Mouse (Mus musculus) embryonic facial prominence, embryonic 10.5 days (tissue): ENCODE results near the gene Cybb. TPM values are rescaled to one million over a fixed set of nuclear protein-coding genes. Genes with fewer than 3 reads are reported as not detected.

ENCODE experiments used
- DNase-seq: peaks from one replicate; pipeline ENCODE4 v3.0.0-alpha.2; 2017; ENCODE audit warnings: low spot score
- H3K27ac ChIP-seq: fragments of 300-500 bp; sonication (generic); replicated peaks from 2 replicates; pipeline ENCODE4 v1.5.1; 2016; ENCODE audit warnings: mild to moderate bottlenecking
- H3K27me3 ChIP-seq: fragments of 300-500 bp; sonication (generic); replicated peaks from 2 replicates; pipeline ENCODE4 v1.6.1; 2016; ENCODE audit warnings: low read depth, mild to moderate bottlenecking; ENCODE audit not compliant: poor library complexity, severe bottlenecking
- H3K36me3 ChIP-seq: fragments of 300-500 bp; sonication (generic); replicated peaks from 2 replicates; pipeline ENCODE4 v1.6.1; 2016; ENCODE audit warnings: mild to moderate bottlenecking, moderate library complexity
- H3K4me1 ChIP-seq: fragments of 300-500 bp; sonication (generic); 2 replicates; pipeline ENCODE4 v1.6.1; 2016
- H3K4me3 ChIP-seq: fragments of 300-500 bp; sonication (generic); 2 replicates; pipeline ENCODE4 v1.5.1; 2016; ENCODE audit warnings: mild to moderate bottlenecking, moderate library complexity
- H3K9me3 ChIP-seq: fragments of 300-500 bp; sonication (generic); 2 replicates; pipeline ENCODE4 v1.6.1; 2016; ENCODE audit warnings: mild to moderate bottlenecking
- WGBS: fragments of 180-500 bp; shearing (Covaris S2); methylation state at CpG from one replicate; pipeline ENCODE4 v1.1.7; 2016; 5-methylcytosine and 5-hydroxymethylcytosine counted together
- polyA plus RNA-seq: library from polyadenylated mRNA; unstranded; fragments of >200 nt; fragmentation: Nextera tagmentation; extraction: Ambion mirVana; gene quantifications from 2 replicates; pipeline ENCODE4 v1.2.1, GENCODE M21; 2016

Cybb gene
- polyA plus RNA-seq, 1 experiment from 2014 or later, result 0.52 TPM

DNA sequence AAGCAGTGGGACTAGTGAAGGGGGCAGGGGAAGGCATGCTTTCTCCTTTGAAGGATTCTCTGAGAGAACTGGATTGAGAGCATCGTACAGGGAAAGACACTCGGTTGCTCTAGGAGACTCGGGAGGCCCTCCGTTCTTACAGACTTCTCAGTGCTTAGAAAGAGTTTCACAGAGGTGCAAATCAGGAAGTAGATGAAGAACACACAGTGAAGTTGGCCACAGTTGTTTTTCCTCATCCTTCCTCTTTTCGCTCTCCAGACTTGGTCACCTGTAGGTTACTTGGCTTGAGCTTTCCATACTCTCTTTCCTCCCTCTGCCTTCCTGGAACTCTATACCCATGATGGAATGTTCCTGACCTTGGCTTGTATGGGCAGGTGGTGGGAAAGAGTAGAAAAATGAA is 35.2 kb downstream of the Cybb start:
- H3K9me3 ChIP-seq, result no peaks in the 10 kb centered on the region
- no peak for DNase-seq
- H3K27ac ChIP-seq, result no peak overlapping the region
- no peaks in the 10 kb centered on the region for H3K27me3 ChIP-seq
- H3K36me3 ChIP-seq, result no peaks in the 10 kb centered on the region
- WGBS, result 92% methylated on average over 5 of the region's 5 CpGs
- H3K4me1 ChIP-seq, result no peaks in the 10 kb centered on the region
- no peak overlapping the region for H3K4me3 ChIP-seq

DNA sequence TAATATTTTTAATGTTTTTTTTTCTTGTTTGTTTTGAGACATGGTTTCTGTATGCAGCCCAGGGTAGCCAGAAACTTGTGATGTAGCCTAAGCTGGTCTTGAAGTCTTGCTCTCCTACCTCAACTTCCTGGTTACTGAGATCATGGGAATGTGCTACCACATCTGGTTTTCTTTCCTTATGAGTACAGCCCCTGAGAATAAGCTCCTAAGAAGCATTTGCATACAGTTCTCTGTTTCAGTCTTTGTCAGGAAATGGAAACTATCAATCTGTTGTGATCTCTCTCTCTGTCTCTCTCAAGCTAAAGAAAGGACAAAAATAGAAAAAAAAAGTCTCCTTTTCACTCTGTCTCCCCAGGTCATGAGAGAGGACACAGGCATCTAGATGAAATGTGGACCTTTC is 40.3 kb downstream of the Cybb start:
- DNase-seq, result no peak
- Histone ChIP-seq H3K4me1 (no peaks in the 10 kb centered on the region), H3K27ac (no peak overlapping the region), H3K4me3 (no peak overlapping the region), H3K9me3 (no peaks in the 10 kb centered on the region), H3K36me3 (no peaks in the 10 kb centered on the region), H3K27me3 (no peaks in the 10 kb centered on the region)

DNA sequence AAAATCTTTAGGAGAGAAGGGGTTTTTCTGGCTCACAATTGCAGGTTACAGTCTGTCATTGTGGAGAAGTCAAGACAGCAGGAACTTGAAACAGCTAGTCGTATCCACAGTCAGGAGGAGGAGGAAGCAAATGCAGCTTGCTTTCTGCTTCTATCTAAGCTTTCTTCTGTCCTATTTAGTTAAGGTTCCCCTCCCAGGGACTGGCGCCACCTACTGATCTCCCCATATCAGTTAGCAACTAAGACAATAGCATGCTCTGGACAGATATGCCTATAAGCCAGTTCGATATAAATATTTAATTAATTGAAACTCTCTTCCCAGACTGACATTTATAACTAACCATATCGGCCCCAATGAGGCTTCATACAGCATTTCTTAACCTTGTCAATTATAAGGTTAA is 46.5 kb downstream of the Cybb start:
- Histone ChIP-seq H3K27ac (no peak overlapping the region), H3K4me1 (no peaks in the 10 kb centered on the region), H3K36me3 (no peaks in the 10 kb centered on the region), H3K9me3 (no peaks in the 10 kb centered on the region), H3K27me3 (no peaks in the 10 kb centered on the region), H3K4me3 (no peak overlapping the region)
- WGBS, result 60% methylated on average over 4 of the region's 4 CpGs
- no peak for DNase-seq

DNA sequence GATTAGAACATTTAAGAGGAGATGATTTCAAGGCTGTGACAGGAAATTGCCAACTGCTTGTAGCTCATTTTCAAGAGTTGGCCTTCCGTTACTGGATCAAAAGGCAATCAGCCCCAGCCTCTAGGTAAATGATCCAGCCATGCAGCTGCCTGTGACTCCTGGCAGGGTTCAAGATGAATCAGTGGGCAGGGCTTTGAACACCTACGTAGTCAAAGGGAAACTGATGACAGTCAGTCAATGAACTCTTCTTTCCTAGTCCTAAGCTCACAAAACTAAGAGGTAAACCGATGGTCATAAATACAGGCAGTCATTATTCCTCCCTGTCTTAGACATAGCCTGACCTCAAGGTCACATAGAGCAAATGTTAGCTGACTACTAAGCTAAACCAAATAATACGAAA is 47.0 kb downstream of the Cybb start:
- 87% methylated on average over 4 of the region's 4 CpGs for WGBS
- Histone ChIP-seq H3K4me1 (no peaks in the 10 kb centered on the region), H3K36me3 (no peaks in the 10 kb centered on the region), H3K9me3 (no peaks in the 10 kb centered on the region), H3K4me3 (no peak overlapping the region), H3K27ac (no peak overlapping the region), H3K27me3 (no peaks in the 10 kb centered on the region)
- no peak for DNase-seq

DNA sequence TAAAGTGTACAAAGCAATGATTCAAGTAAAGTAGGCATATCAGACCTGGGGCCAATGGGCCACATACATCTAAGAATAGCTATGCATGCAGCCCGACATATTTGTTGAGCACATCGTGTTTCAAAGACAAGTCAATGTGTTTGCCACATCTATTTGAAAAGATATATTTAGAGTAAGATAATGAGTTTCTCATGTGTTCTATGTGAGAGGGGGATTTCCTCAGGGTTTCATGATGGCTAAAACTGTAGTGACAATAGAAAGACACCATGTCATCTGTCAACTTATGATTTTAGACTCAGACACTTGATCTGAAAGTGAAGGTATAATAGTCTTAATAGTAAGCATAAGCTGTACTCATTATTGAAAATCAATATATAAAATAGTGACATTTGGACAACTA is 48.3 kb downstream of the Cybb start:
- no peaks in the 10 kb centered on the region for H3K9me3 ChIP-seq
- H3K4me3 ChIP-seq, result no peak overlapping the region
- no peaks in the 10 kb centered on the region for H3K4me1 ChIP-seq
- H3K27me3 ChIP-seq, result no peaks in the 10 kb centered on the region
- 86% methylated on average over 2 of the region's 2 CpGs for WGBS
- no peaks in the 10 kb centered on the region for H3K36me3 ChIP-seq
- DNase-seq, result no peak
- no peak overlapping the region for H3K27ac ChIP-seq

DNA sequence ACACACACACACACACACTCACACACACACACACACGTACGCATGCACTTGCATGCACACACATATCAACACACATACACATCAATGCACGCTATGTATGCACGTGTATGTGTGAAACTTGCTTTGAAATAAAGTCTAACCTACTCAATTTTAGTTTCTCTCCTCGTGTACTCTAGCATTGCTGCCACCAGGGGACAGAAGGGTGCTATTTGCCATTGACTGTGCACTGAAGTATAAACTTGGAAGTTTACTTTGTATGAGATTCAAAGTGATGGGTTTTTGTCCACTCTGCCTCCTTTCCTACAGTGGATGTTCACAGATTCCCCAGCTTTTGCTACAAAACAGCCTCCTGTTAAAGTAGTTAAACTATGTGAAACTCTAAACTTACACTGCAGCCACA is 73.7 kb downstream of the Cybb start:
- H3K27me3 ChIP-seq, result no peaks in the 10 kb centered on the region
- no peaks in the 10 kb centered on the region for H3K4me1 ChIP-seq
- WGBS, result 79% methylated on average over 5 of the region's 5 CpGs
- H3K36me3 ChIP-seq, result no peaks in the 10 kb centered on the region
- DNase-seq, result no peak
- no peak overlapping the region for H3K4me3 ChIP-seq
- no peak overlapping the region for H3K27ac ChIP-seq
- H3K9me3 ChIP-seq, result no peaks in the 10 kb centered on the region

Other genes with a start within 250 kb of the Cybb start
- gene Gm14862, start 230.9 kb downstream of the Cybb start, polyA plus RNA-seq, result not detected in 2 replicates
- 2.0 TPM in 2 replicates for gene Xk, start 215.0 kb downstream of the Cybb start, polyA plus RNA-seq
- gene H2al1m, start 204.0 kb downstream of the Cybb start, polyA plus RNA-seq, result not detected in 2 replicates
- not detected in 2 replicates for gene H2al1k, start 137.1 kb downstream of the Cybb start, polyA plus RNA-seq
- not detected in 2 replicates for gene H2al1o, start 84.6 kb upstream of the Cybb start, polyA plus RNA-seq
- 13.2 and 17.5 TPM in 2 replicates for gene Dynlt3, start 175.2 kb upstream of the Cybb start, polyA plus RNA-seq